Mouse (Mus musculus) intestine, postnatal 0 days (tissue): Measurements from ENCODE around the gene Ctso. TPM values are rescaled to one million over a fixed set of nuclear protein-coding genes. Genes with fewer than 3 reads are reported as not detected.
A peak's percentile ranks its signal among the peaks of the same experiment; 100 is the strongest.

Source experiments
- ATAC-seq: fragments of 200-750 bp; cut with Nextera tagmentation; 2 replicates; pipeline ENCODE4 v1.8.0; 2017; ENCODE audit warnings: mild to moderate bottlenecking, moderate TSS enrichment, moderate library complexity
- H3K27ac ChIP-seq: fragments of 300-500 bp; sonication (generic); 2 replicates; pipeline ENCODE4 v1.5.1; 2014; ENCODE audit warnings: mild to moderate bottlenecking, low read depth, low read length, moderate library complexity
- H3K27me3 ChIP-seq: fragments of 300-500 bp; sonication (generic); replicated peaks from 2 replicates; pipeline ENCODE4 v1.6.1; 2014; ENCODE audit warnings: low read length, mixed read lengths; ENCODE audit not compliant: control insufficient read depth, insufficient read depth
- H3K36me3 ChIP-seq: fragments of 300-500 bp; sonication (generic); 2 replicates; pipeline ENCODE4 v1.6.1; 2014; ENCODE audit warnings: mild to moderate bottlenecking, moderate library complexity; ENCODE audit not compliant: control insufficient read depth, insufficient read depth
- H3K4me1 ChIP-seq: fragments of 300-500 bp; sonication (generic); replicated peaks from 2 replicates; pipeline ENCODE4 v1.6.1; 2014; ENCODE audit warnings: antibody characterized with exemption, low read length, mixed read lengths; ENCODE audit not compliant: control insufficient read depth, insufficient read depth
- H3K4me2 ChIP-seq: fragments of 300-500 bp; sonication (generic); replicated peaks from 2 replicates; pipeline ENCODE4 v1.6.1; 2014; ENCODE audit warnings: low read depth, mild to moderate bottlenecking, moderate library complexity
- H3K4me3 ChIP-seq: fragments of 300-500 bp; sonication (generic); 2 replicates; pipeline ENCODE4 v1.5.1; 2014; ENCODE audit warnings: low read depth, low read length
- H3K9ac ChIP-seq: fragments of 300-500 bp; sonication (generic); 2 replicates; pipeline ENCODE4 v1.6.1; 2014; ENCODE audit warnings: mild to moderate bottlenecking, low read depth, low read length
- H3K9me3 ChIP-seq: fragments of 300-500 bp; sonication (generic); 2 replicates; pipeline ENCODE4 v1.6.1; 2016; ENCODE audit warnings: mixed run types; ENCODE audit not compliant: control insufficient read depth
- CTCF ChIP-seq: sonication (generic); IDR thresholded peaks from 2 replicates; pipeline ENCODE4 v1.5.1; 2016; ENCODE audit warnings: low read depth, mild to moderate bottlenecking, control low read depth, antibody characterized with exemption, moderate library complexity
- WGBS: fragments of 180-500 bp; shearing (Covaris S2); extraction: QIAGEN DNeasy Blood & Tissue Kit; methylation state at CpG from one replicate; pipeline ENCODE4 v1.1.7; 2014; 5-methylcytosine and 5-hydroxymethylcytosine counted together
- polyA plus RNA-seq: library from polyadenylated mRNA; unstranded; fragments of >200 nt; fragmentation: Nextera tagmentation; extraction: Ambion mirVana; gene quantifications from 2 replicates; pipeline ENCODE4 v1.2.1, GENCODE M21; 2015

The Ctso gene
- 51.9 and 60.9 TPM in 2 replicates for polyA plus RNA-seq

DNA sequence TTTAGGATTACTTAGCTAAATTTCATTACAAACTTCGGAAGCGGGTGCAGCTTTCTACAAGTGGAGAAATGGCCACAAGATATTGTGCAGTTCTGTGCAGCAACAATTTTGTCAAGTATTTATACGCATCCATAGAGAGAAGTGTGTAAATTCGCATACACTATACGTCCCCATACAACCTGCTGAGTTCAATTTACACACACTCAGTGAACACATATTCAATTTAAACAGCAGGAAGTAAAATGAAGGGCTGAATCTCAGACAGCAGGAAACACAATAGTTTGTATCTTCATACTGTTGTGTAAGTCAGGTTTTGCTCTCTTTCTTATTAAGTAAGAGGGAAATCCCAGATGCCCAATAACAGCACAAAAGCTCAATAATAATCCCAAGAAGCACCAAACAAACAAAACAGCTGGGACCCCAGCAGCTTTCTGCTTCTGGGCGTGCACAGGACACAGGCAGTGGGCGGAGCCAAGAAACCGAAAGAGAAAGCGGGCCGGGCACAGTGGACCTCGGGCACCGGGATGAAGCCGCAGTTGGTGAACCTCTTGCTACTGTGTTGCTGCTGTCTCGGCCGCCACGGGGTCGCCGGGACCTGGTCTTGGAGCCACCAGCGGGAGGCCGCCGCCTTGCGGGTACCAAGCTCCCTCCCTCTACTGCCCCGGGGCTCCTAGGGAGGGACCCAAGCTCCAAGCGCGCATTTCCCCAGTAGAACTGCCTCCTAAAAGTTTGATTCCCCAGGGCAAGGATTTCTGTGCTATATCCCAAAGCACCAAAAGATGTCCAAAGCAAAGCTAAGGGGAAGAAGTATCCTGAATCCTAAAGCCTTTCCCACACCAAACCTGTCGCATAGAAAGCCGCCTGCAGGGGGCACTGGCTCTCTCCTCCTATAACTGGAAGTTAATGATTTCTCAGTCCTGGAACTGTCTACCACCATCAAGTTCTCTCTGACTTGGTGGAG is at the start of gene Ctso:
Gene Ctso (plus strand): TSS at position 461 of the 961 bp plus-strand sequence.
- peak within 1 kb of the TSS; percentile 61 for H3K4me2 ChIP-seq
- 11% methylated on average over 27 of the region's 27 CpGs for WGBS
- no peaks in the 10 kb centered on the region for H3K4me1 ChIP-seq
- ATAC-seq: peak; percentile 97
- no peaks in the 10 kb centered on the region for H3K9me3 ChIP-seq
- TF ChIP-seq CTCF: peak; percentile 91
- H3K36me3 ChIP-seq: no peaks in the 10 kb centered on the region
- H3K4me3 ChIP-seq: peak within 1 kb of the TSS; percentile 93
- no peaks in the 10 kb centered on the region for H3K27me3 ChIP-seq
- H3K27ac ChIP-seq: peak within 1 kb of the TSS; percentile 98
- H3K9ac ChIP-seq: peak within 1 kb of the TSS; percentile 95

GRCm38 (mm10) chr3:81883916-81884315 is 48.5 kb upstream of the Ctso start:
- H3K4me3 ChIP-seq: no peak overlapping the region
- H3K4me1 ChIP-seq: no peaks in the 10 kb centered on the region
- no peaks in the 10 kb centered on the region for H3K27me3 ChIP-seq
- TF ChIP-seq CTCF: no peak
- ATAC-seq: no peak
- no peak overlapping the region for H3K27ac ChIP-seq
- H3K9ac ChIP-seq: no peak overlapping the region
- no peaks in the 10 kb centered on the region for H3K9me3 ChIP-seq
- no peaks in the 10 kb centered on the region for H3K36me3 ChIP-seq
- H3K4me2 ChIP-seq: no peak overlapping the region

DNA sequence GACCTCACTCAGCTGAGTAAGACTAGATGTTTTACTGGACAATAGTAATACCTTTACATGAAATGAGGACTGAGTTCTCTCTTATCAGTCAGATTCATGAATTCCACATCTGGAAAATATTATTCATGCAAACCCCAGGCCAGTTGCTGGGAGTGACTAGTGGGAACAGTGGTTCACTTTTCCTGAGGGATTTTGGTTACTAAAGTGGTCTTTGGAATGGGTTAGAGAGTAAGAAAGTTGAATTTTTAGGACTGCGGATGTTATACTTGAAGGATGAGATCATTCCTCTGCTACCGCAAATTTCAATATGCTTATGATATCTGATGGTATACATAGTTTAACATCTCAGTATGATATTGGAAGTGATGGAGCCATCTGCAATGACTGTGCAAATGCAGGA is 46.8 kb upstream of the Ctso start:
- Histone ChIP-seq H3K27me3 (no peaks in the 10 kb centered on the region), H3K36me3 (no peaks in the 10 kb centered on the region), H3K4me2 (no peak overlapping the region), H3K9me3 (no peaks in the 10 kb centered on the region), H3K27ac (no peak overlapping the region), H3K4me1 (no peaks in the 10 kb centered on the region), H3K4me3 (no peak overlapping the region), H3K9ac (no peak overlapping the region)
- ATAC-seq: no peak
- no peak for TF ChIP-seq CTCF
- 94% methylated on average over 2 of the region's 2 CpGs for WGBS

DNA sequence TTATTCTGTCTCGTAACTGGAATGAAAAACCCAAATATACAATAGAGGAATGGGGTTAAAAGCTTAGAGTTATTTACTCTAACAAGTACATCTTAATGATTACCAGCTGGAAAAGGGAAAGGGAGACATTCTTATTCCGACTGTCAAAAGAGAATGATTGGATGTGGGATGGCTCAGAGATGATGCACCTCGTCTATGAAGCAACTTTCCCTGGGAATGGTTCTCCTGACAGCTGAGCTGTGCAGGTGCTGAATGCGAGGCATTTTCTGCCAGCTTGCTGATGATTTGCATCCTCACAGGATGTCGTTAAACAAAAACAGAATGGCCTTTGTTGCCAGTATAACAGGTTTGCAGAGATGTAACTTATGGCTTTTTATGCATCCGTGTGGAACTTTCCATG is 43.3 kb upstream of the Ctso start:
- no peaks in the 10 kb centered on the region for H3K9me3 ChIP-seq
- H3K27me3 ChIP-seq: no peaks in the 10 kb centered on the region
- no peak overlapping the region for H3K4me3 ChIP-seq
- no peak for TF ChIP-seq CTCF
- ATAC-seq: no peak
- H3K9ac ChIP-seq: no peak overlapping the region
- WGBS: 63% methylated on average over 6 of the region's 6 CpGs
- no peaks in the 10 kb centered on the region for H3K36me3 ChIP-seq
- no peaks in the 10 kb centered on the region for H3K4me1 ChIP-seq
- no peak overlapping the region for H3K27ac ChIP-seq
- H3K4me2 ChIP-seq: no peak overlapping the region

- Histone ChIP-seq H3K4me1 (no peaks in the 10 kb centered on the region), H3K9ac (no peak overlapping the region), H3K4me2 (no peak overlapping the region), H3K9me3 (no peaks in the 10 kb centered on the region), H3K27ac (no peak overlapping the region), H3K27me3 (no peaks in the 10 kb centered on the region), H3K36me3 (no peaks in the 10 kb centered on the region), H3K4me3 (no peak overlapping the region)
- no peak for TF ChIP-seq CTCF
- no peak for ATAC-seq
- 88% methylated on average over 6 of the region's 6 CpGs for WGBS
Measured at GRCm38 (mm10) chr3:81910286-81911036, 21.9 kb upstream of the Ctso start.

- WGBS: 59% methylated on average over 5 of the region's 5 CpGs
- Histone ChIP-seq H3K27ac (no peak overlapping the region), H3K36me3 (no peaks in the 10 kb centered on the region), H3K9me3 (no peaks in the 10 kb centered on the region), H3K27me3 (no peaks in the 10 kb centered on the region), H3K9ac (no peak overlapping the region), H3K4me2 (no peak overlapping the region), H3K4me1 (no peaks in the 10 kb centered on the region), H3K4me3 (no peak overlapping the region)
- no peak for TF ChIP-seq CTCF
- ATAC-seq: no peak
Measured at GRCm38 (mm10) chr3:81916030-81916686, 16.2 kb upstream of the Ctso start.
